Mouse (Mus musculus) liver, postnatal 0 days (tissue): ENCODE measurements around the gene Dll3.

Source experiments
- CTCF ChIP-seq: sonication (generic); IDR thresholded peaks from 2 replicates; pipeline ENCODE4 v1.5.1; 2016; ENCODE audit warnings: antibody characterized with exemption, low read depth
- EP300 ChIP-seq: IDR thresholded peaks from 2 replicates; pipeline ENCODE4 v1.6.1; 2016; ENCODE audit warnings: antibody characterized with exemption, low read depth, mild to moderate bottlenecking

- TF ChIP-seq CTCF (no peak), EP300 (no peak)
Measured at GRCm38 (mm10) chr7:28277237-28277614, 24.8 kb downstream of the Dll3 start.
